In genomic region chr4:122837180-122837730, GRCm38 (mm10) we compare ENCODE assay signal across 9 mouse cellular contexts. TPM values are rescaled to one million over a fixed set of nuclear protein-coding genes. Genes with fewer than 3 reads are reported as not detected.
DNase-seq lines count a peak whose midpoint lies in the region; ATAC-seq and TF ChIP-seq lines count a peak whose summit lies in the region.
"Had no signal": no experiment of that assay in that cellular context is flagged by ENCODE, and none has a peak within 500 bp of the region (broad histone marks: within the 10 kb centered on the region; RNA-seq: fewer than 3 reads in every experiment).

No protein-coding gene starts in this region.

- no peak overlapping the region for H3K9ac ChIP-seq in forebrain, postnatal 0 days
- H3K9ac ChIP-seq in liver, embryonic 15.5 days: no peak overlapping the region

- no peak overlapping the region for H3K27ac ChIP-seq in forebrain, postnatal 0 days (ENCODE audit: low read depth, low read length)
- no peak overlapping the region for H3K27ac ChIP-seq in liver, embryonic 15.5 days (replicated peaks)

- DNase-seq in heart, adult 11 months: peak; percentile 78
- no peak for DNase-seq in heart, adult 18-20 months
- DNase-seq in forebrain, postnatal 0 days: no peak
- DNase-seq in adrenal gland, postnatal 25 days: no peak
- DNase-seq in layer of hippocampus, adult 9-11 months: no peak
- DNase-seq in layer of hippocampus, adult 8-10 months (ENCODE audit: low spot score in 2 of 2): no peak
- DNase-seq: lung, postnatal 14 days had no signal

- H3K27me3 ChIP-seq in E14TG2a.4 (ENCODE audit: insufficient read depth, low read length): no peaks in the 10 kb centered on the region
- H3K27me3 ChIP-seq in forebrain, postnatal 0 days (ENCODE audit: insufficient read depth, low read length): no peaks in the 10 kb centered on the region
- no peaks in the 10 kb centered on the region for H3K27me3 ChIP-seq in liver, embryonic 15.5 days

- TF ChIP-seq CTCF in E14TG2a.4 (conservative IDR thresholded peaks at IDR 0.05; ENCODE audit: low read length): no peak
- no peak for TF ChIP-seq CTCF in forebrain, postnatal 0 days (IDR thresholded peaks at IDR 0.05; ENCODE audit: low read depth)

- peaks cover 30% of the 10 kb centered on the region for H3K4me1 ChIP-seq in E14TG2a.4 (replicated peaks; ENCODE audit: low read depth, low read length)
- H3K4me1 ChIP-seq in forebrain, postnatal 0 days (ENCODE audit: insufficient read depth): peaks cover 4% of the 10 kb centered on the region; the same call in 1 of the 2 replicates
- peaks cover 17% of the 10 kb centered on the region for H3K4me1 ChIP-seq in liver, embryonic 15.5 days (replicated peaks)

- H3K4me3 ChIP-seq in E14TG2a.4 (replicated peaks; ENCODE audit: low read length): peak overlapping the region; percentile 94; the same call in 1 of the 2 replicates
- no peak overlapping the region for H3K4me3 ChIP-seq in forebrain, postnatal 0 days (ENCODE audit: low read depth, low read length)
- H3K4me3 ChIP-seq in liver, embryonic 15.5 days (replicated peaks): peak overlapping the region; percentile 69; the same call in 1 of the 2 replicates

- 63% methylated on average over 6 of the region's 6 CpGs for WGBS in forebrain, postnatal 0 days
- 56% methylated on average over 6 of the region's 6 CpGs for WGBS in liver, embryonic 15.5 days (ENCODE audit: insufficient replicate concordance)

- H3K9me3 ChIP-seq in E14TG2a.4 (ENCODE audit: low read length): no peaks in the 10 kb centered on the region
- H3K9me3 ChIP-seq in forebrain, postnatal 0 days (ENCODE audit: low read length): no peaks in the 10 kb centered on the region
- no peaks in the 10 kb centered on the region for H3K9me3 ChIP-seq in liver, embryonic 15.5 days (replicated peaks)

- H3K4me2 ChIP-seq in forebrain, postnatal 0 days (ENCODE audit: low read depth): peak overlapping the region; percentile 79
- H3K4me2 ChIP-seq in liver, embryonic 15.5 days: peak overlapping the region; percentile 83; the same call in 1 of the 2 replicates

- peaks cover 8% of the 10 kb centered on the region for H3K36me3 ChIP-seq in E14TG2a.4 (ENCODE audit: insufficient read depth, low read length)
- H3K36me3 ChIP-seq in forebrain, postnatal 0 days (ENCODE audit: insufficient read depth): peaks cover 6% of the 10 kb centered on the region; the same call in 1 of the 2 replicates
- H3K36me3 ChIP-seq in liver, embryonic 15.5 days (replicated peaks): peaks cover 8% of the 10 kb centered on the region

- no peak for ATAC-seq in forebrain, postnatal 0 days
- no peak for ATAC-seq in liver, embryonic 15.5 days (ENCODE audit: insufficient read depth)

RNA-seq across cellular contexts. Expression of gene Ppt1, which starts 1.2 kb away (rescaled TPM):
- total RNA-seq in heart, adult 18-20 months (2021): 10 to 100 TPM; 43.0 to 44.9 TPM
- total RNA-seq in forebrain, postnatal 0 days (2014; rRNA removed): 43.7 and 53.8 TPM in 2 replicates
- 51.1 and 68.7 TPM in 2 replicates for polyA plus RNA-seq in forebrain, postnatal 0 days (2015; fragmentation: Nextera tagmentation; extraction: Ambion mirVana)
- polyA plus RNA-seq in liver, embryonic 15.5 days (2015; fragmentation: Nextera tagmentation; extraction: Ambion mirVana): 18.9 and 20.1 TPM in 2 replicates
- 68.1 and 70.8 TPM in 2 replicates for total RNA-seq in adrenal gland, postnatal 25 days (2021)
- total RNA-seq in layer of hippocampus, adult 8-10 months (2022): 100 to 1,000 TPM in 3 of 4 experiments, 10 to 100 TPM in 1; 91.5 to 118 (median 113) TPM

RNA-seq across cellular contexts. Expression of gene Cap1, which starts 48.6 kb away (rescaled TPM):
- total RNA-seq in heart, adult 18-20 months (2021): 10 to 100 TPM; 46.3 to 52.7 TPM
- total RNA-seq in forebrain, postnatal 0 days (2014; rRNA removed): 155 and 161 TPM in 2 replicates
- polyA plus RNA-seq in forebrain, postnatal 0 days (2015; fragmentation: Nextera tagmentation; extraction: Ambion mirVana): 68.5 and 75.2 TPM in 2 replicates
- polyA plus RNA-seq in liver, embryonic 15.5 days (2015; fragmentation: Nextera tagmentation; extraction: Ambion mirVana): 24.6 and 25.4 TPM in 2 replicates
- 132 and 141 TPM in 2 replicates for total RNA-seq in adrenal gland, postnatal 25 days (2021)
- 100 to 1,000 TPM; 280 to 333 (median 312) TPM for total RNA-seq in layer of hippocampus, adult 8-10 months (2022)
